Mouse (Mus musculus) G1E (cell line): ENCODE data around the gene Pitpna.

Source experiments
- CTCF ChIP-seq: IDR thresholded peaks from 2 replicates; pipeline ENCODE4 v1.5.1; 2012; ENCODE audit warnings: low read depth, low read length, inconsistent platforms, mixed read lengths
- GATA1 ChIP-seq: IDR thresholded peaks from 2 replicates; pipeline ENCODE4 v1.6.1; 2012; ENCODE audit warnings: borderline replicate concordance, low read length, inconsistent platforms, mixed read lengths
- POLR2AphosphoS5 ChIP-seq: IDR thresholded peaks from 2 replicates; pipeline ENCODE4 v1.6.1; 2012; ENCODE audit warnings: low read depth, low read length, inconsistent platforms; ENCODE audit not compliant: insufficient replicate concordance
- TAL1 ChIP-seq: conservative IDR thresholded peaks from 2 replicates; pipeline ENCODE4 v1.6.1; 2012; ENCODE audit warnings: low read depth, low read length, inconsistent platforms, mixed read lengths

DNA sequence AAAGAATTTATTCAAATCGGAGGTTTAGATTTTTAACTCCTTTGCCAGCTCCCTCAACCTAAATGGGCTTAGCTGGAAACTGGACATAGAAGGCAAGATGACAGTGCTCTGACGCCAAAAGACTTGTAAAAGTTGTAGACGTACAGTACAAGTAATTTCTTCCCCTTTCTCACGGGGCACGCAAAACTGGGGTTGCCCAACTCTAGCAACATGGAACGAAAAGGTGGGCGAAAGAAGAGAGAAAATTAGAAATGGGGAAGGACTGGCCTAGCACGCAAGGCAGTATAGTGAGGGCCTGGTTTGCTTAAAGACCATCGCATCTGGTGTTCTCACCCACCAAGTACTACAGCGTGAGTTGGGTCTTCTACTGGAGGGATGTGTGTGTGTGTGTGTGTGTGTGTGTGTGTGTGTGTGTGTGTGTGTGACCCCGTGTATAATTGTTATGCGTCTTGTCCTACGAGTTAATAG, 63.1 kb downstream of the Pitpna start:
- TF ChIP-seq CTCF (no peak), GATA1 (no peak), TAL1 (no peak), POLR2AphosphoS5 (no peak)
